Mouse (Mus musculus): ENCODE measurements at regions not wholly inside any gene's neighbourhood (a gene's known extent, or its start where the extent isn't known, plus 50 kb on each side); places are given as distances from the start of the nearest gene placed in this dataset.

GRCm38 (mm10) chr1:71923731-71924130, 270.7 kb upstream of the Fn1 start:
- no peaks in the 10 kb centered on the region for H3K4me1 ChIP-seq
- WGBS, result 50% methylated on average over 3 of the region's 3 CpGs
- no peak overlapping the region for H3K4me3 ChIP-seq
- no peaks in the 10 kb centered on the region for H3K9me3 ChIP-seq
- no peaks in the 10 kb centered on the region for H3K27me3 ChIP-seq (ENCODE audit: insufficient read depth, poor library complexity, severe bottlenecking)
- H3K36me3 ChIP-seq, result no peaks in the 10 kb centered on the region
- H3K27ac ChIP-seq, result no peak overlapping the region
- DNase-seq (ENCODE audit: low spot score), result no peak

DNA sequence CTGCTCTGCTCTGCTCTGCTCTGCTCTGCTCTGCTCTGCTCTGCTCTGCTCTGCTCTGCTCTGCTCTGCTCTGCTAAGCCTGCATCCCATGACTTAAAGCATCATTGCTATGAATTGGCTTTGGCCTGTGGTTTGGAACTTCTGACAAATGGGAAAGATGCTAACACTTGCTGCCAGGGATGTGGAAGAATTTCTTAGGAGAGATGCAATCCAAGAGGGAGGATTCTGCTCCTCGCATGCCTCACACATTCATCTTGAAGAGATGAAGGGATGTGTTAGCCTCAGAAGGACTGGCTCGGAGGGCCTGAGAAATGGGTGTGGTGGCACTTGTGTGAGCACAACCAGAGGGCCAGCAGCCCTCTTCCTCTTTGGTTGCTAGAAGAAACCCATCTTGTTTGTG, 268.5 kb upstream of the Fn1 start:
- DNase-seq (ENCODE audit: low spot score), result no peak
- Histone ChIP-seq H3K9me3 (no peaks in the 10 kb centered on the region), H3K36me3 (no peaks in the 10 kb centered on the region), H3K4me1 (no peaks in the 10 kb centered on the region), H3K4me3 (no peak overlapping the region), H3K27ac (no peak overlapping the region), H3K27me3 (ENCODE audit: insufficient read depth, poor library complexity, severe bottlenecking) (no peaks in the 10 kb centered on the region)
- WGBS, result 86% methylated on average over 2 of the region's 2 CpGs

DNA sequence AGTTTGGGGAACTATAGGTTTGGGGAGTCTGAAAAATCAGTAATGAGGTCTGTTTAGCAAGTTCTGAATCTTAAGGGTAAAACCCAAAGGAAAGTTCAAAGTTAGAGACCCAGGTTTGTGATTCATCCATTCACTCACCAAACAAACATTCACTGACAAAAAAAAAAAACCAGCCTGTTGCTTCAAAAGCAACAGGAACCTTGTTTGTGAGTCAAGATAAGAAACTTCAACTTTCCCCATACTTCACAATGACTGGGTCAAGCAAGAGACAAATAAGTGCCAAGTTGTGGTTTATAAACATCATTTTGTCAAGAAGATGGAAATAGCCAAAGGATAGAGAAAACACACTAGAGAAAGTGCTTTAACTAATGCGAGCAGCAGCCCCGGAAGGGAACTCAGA, 266.9 kb upstream of the Fn1 start:
- no peak overlapping the region for H3K27ac ChIP-seq
- no peak for DNase-seq (ENCODE audit: low spot score)
- no peaks in the 10 kb centered on the region for H3K27me3 ChIP-seq (ENCODE audit: insufficient read depth, poor library complexity, severe bottlenecking)
- no peaks in the 10 kb centered on the region for H3K9me3 ChIP-seq
- WGBS, result 79% methylated on average over 2 of the region's 2 CpGs
- H3K4me1 ChIP-seq, result 0 out of 2 replicates have a peak, but pooled peaks cover 4% of the 10 kb centered on the region
- H3K36me3 ChIP-seq, result no peaks in the 10 kb centered on the region
- H3K4me3 ChIP-seq, result no peak overlapping the region

GRCm38 (mm10) chr1:71917021-71917420, 264.0 kb upstream of the Fn1 start:
- WGBS, result 68% methylated on average over 2 of the region's 2 CpGs
- H3K36me3 ChIP-seq, result no peaks in the 10 kb centered on the region
- no peaks in the 10 kb centered on the region for H3K27me3 ChIP-seq (ENCODE audit: insufficient read depth, poor library complexity, severe bottlenecking)
- H3K9me3 ChIP-seq, result no peaks in the 10 kb centered on the region
- H3K4me1 ChIP-seq, result 0 out of 2 replicates have a peak, but pooled peaks cover 8% of the 10 kb centered on the region
- no peak overlapping the region for H3K27ac ChIP-seq
- no peak for DNase-seq (ENCODE audit: low spot score)
- no peak overlapping the region for H3K4me3 ChIP-seq

- H3K4me1 ChIP-seq, result 0 out of 2 replicates have a peak, but pooled peaks cover 8% of the 10 kb centered on the region
- DNase-seq (ENCODE audit: low spot score), result no peak
- 91% methylated on average over 3 of the region's 3 CpGs for WGBS
Observed at GRCm38 (mm10) chr1:71914439-71914838, 261.4 kb upstream of the Fn1 start.

GRCm38 (mm10) chr1:71913221-71913620, 260.2 kb upstream of the Fn1 start:
- DNase-seq (ENCODE audit: low spot score), result no peak
- Histone ChIP-seq H3K9me3 (no peaks in the 10 kb centered on the region), H3K27ac (no peak overlapping the region), H3K27me3 (ENCODE audit: insufficient read depth, poor library complexity, severe bottlenecking) (no peaks in the 10 kb centered on the region), H3K4me1 (0 out of 2 replicates have a peak, but pooled peaks cover 8% of the 10 kb centered on the region), H3K36me3 (no peaks in the 10 kb centered on the region), H3K4me3 (no peak overlapping the region)
- WGBS, result 75% methylated on average over 5 of the region's 5 CpGs

More at GRCm38 (mm10) chr1:71914439-71914838, 261.4 kb upstream of the Fn1 start:
- H3K36me3 ChIP-seq, result no peaks in the 10 kb centered on the region
- H3K9me3 ChIP-seq, result no peaks in the 10 kb centered on the region
- H3K27ac ChIP-seq, result no peak overlapping the region
- no peak overlapping the region for H3K4me3 ChIP-seq
- no peaks in the 10 kb centered on the region for H3K27me3 ChIP-seq (ENCODE audit: insufficient read depth, poor library complexity, severe bottlenecking)

GRCm38 (mm10) chr1:71912441-71912840, 259.4 kb upstream of the Fn1 start:
- H3K27ac ChIP-seq, result no peak overlapping the region
- no peak overlapping the region for H3K4me3 ChIP-seq
- 0 out of 2 replicates have a peak, but pooled peaks cover 8% of the 10 kb centered on the region for H3K4me1 ChIP-seq
- no peak for DNase-seq (ENCODE audit: low spot score)
- H3K9me3 ChIP-seq, result no peaks in the 10 kb centered on the region
- WGBS, result 36% methylated on average over 3 of the region's 3 CpGs
- H3K27me3 ChIP-seq (ENCODE audit: insufficient read depth, poor library complexity, severe bottlenecking), result no peaks in the 10 kb centered on the region
- H3K36me3 ChIP-seq, result no peaks in the 10 kb centered on the region

DNA sequence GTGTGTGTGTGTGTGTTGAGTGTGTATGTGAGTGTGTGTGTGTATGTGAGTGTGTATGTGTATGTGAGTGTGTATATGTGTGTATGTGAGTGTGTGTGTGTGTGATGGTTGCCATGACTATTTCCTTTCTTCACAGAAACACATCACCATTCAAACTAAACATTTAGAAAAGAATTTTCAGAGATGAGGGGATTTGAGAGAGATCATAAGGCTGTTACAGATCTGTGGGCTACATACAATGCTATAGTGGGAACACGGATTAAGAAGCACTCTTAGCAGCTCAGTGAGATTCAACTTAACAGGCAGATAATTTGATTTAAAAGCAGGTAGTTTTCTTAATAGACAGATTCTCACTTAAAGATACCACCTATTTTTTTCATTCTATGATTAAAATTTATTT, 257.1 kb upstream of the Fn1 start:
- Histone ChIP-seq H3K9me3 (no peaks in the 10 kb centered on the region), H3K4me3 (no peak overlapping the region), H3K4me1 (0 out of 2 replicates have a peak, but pooled peaks cover 3% of the 10 kb centered on the region), H3K27me3 (ENCODE audit: insufficient read depth, poor library complexity, severe bottlenecking) (no peaks in the 10 kb centered on the region), H3K27ac (no peak overlapping the region), H3K36me3 (no peaks in the 10 kb centered on the region)
- WGBS, result 91% methylated on average over 1 of the region's 1 CpGs
- no peak for DNase-seq (ENCODE audit: low spot score)

GRCm38 (mm10) chr1:71909508-71910124, 256.6 kb upstream of the Fn1 start:
- H3K27me3 ChIP-seq (ENCODE audit: insufficient read depth, poor library complexity, severe bottlenecking), result no peaks in the 10 kb centered on the region
- no peak overlapping the region for H3K27ac ChIP-seq
- no peaks in the 10 kb centered on the region for H3K9me3 ChIP-seq
- no peak for DNase-seq (ENCODE audit: low spot score)
- H3K4me3 ChIP-seq, result no peak overlapping the region
- no peaks in the 10 kb centered on the region for H3K36me3 ChIP-seq
- WGBS, result 73% methylated on average over 11 of the region's 11 CpGs
- H3K4me1 ChIP-seq, result 0 out of 2 replicates have a peak, but pooled peaks cover 3% of the 10 kb centered on the region

GRCm38 (mm10) chr1:71904376-71904948, 251.5 kb upstream of the Fn1 start:
- Histone ChIP-seq H3K36me3 (no peaks in the 10 kb centered on the region), H3K4me3 (no peak overlapping the region), H3K27ac (no peak overlapping the region), H3K4me1 (no peaks in the 10 kb centered on the region), H3K27me3 (ENCODE audit: insufficient read depth, poor library complexity, severe bottlenecking) (no peaks in the 10 kb centered on the region), H3K9me3 (no peaks in the 10 kb centered on the region)
- WGBS, result 83% methylated on average over 4 of the region's 4 CpGs
- no peak for DNase-seq (ENCODE audit: low spot score)

DNA sequence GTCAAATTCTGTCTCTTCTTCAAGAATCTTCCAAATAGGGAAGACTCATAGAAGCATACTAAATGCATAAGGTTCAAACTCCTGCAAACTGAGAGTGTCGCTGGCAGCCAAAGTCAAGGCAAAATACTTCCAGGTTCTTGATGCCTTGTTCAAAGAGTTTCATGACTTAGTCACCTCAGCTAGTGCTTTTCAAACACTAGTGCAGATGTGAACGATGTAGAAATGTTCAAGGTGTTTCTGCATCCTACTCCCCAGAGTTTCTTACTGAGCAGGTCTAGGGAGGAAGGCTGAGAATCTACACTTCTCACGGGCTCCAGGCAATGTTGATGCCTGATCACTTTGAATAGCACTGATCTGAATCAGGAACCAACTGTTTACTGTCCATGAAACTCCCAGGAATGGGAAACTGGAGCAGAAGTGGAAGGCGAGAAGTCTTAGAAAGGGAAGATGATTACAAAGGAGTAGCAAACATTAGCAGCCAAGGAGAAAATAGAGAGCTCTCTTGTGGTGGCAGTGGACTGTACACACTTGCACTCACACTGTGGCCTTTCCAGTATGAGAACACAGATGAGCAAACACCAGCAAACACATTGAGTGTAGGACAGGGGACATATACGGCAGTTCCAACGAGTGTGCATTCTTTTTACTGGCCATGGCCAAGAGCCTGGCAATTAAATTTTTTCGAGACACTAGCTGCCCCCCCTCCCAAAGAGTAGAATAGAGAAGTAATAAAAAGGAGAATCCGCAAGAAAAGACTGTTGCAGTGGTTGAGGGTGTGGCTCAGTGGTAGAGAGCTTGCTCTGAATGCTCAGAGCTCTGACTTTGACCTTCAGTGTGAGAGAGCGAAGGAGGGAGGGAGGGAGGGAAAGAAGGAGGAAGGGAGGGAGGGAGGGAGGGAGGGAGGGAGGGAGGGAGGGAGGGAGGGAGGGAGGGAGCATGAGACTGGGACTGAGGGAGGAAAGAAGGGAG, 247.4 kb upstream of the Fn1 start:
- no peak overlapping the region for H3K4me3 ChIP-seq
- no peaks in the 10 kb centered on the region for H3K27me3 ChIP-seq (ENCODE audit: insufficient read depth, poor library complexity, severe bottlenecking)
- peaks cover 24% of the 10 kb centered on the region for H3K4me1 ChIP-seq
- 83% methylated on average over 8 of the region's 9 CpGs for WGBS
- no peaks in the 10 kb centered on the region for H3K36me3 ChIP-seq
- no peaks in the 10 kb centered on the region for H3K9me3 ChIP-seq
- H3K27ac ChIP-seq, result no peak overlapping the region
- DNase-seq (ENCODE audit: low spot score), result no peak

DNA sequence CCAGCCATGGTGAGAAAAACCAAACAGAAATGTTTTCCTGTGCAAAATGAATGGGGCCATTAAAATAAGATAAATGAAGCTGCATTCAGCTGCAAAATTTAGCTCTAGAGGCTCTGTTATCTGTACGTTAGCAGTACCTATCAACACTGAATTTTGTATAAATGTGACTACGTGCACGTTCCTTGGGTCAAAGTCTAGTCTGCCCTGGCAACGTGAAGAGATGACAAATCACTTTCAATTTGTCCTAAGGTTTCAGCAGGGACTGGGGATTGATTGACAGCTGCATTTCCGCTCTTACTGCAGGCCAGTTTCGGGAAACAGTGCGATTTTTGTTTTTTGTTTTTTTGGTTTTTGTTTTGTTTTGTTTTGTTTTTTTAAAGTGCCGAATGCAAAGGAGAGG, 246.1 kb upstream of the Fn1 start:
- 53% methylated on average over 8 of the region's 8 CpGs for WGBS
- no peaks in the 10 kb centered on the region for H3K27me3 ChIP-seq (ENCODE audit: insufficient read depth, poor library complexity, severe bottlenecking)
- H3K4me3 ChIP-seq, result no peak overlapping the region
- H3K9me3 ChIP-seq, result no peaks in the 10 kb centered on the region
- no peak for DNase-seq (ENCODE audit: low spot score)
- H3K27ac ChIP-seq, result no peak overlapping the region
- no peaks in the 10 kb centered on the region for H3K36me3 ChIP-seq
- peaks cover 24% of the 10 kb centered on the region for H3K4me1 ChIP-seq

GRCm38 (mm10) chr1:71898198-71898597, 245.2 kb upstream of the Fn1 start:
- H3K9me3 ChIP-seq, result no peaks in the 10 kb centered on the region
- WGBS, result 85% methylated on average over 6 of the region's 6 CpGs
- no peaks in the 10 kb centered on the region for H3K27me3 ChIP-seq (ENCODE audit: insufficient read depth, poor library complexity, severe bottlenecking)
- DNase-seq (ENCODE audit: low spot score), result no peak
- H3K4me3 ChIP-seq, result no peak overlapping the region
- H3K36me3 ChIP-seq, result no peaks in the 10 kb centered on the region
- no peak overlapping the region; the same call in 1 of the 2 replicates for H3K27ac ChIP-seq
- H3K4me1 ChIP-seq, result peaks cover 29% of the 10 kb centered on the region
